Mouse (Mus musculus) lung, postnatal 14 days (tissue): Measurements from ENCODE around the gene Cnksr1.
A peak's percentile ranks its signal among the peaks of the same experiment; 100 is the strongest.
"Not testable (repeated sequence)": the region's sequence is repeated elsewhere in the genome, so short reads cannot be mapped to it uniquely, and the experiment has no call there.

Experiments
- DNase-seq: peaks from one replicate; pipeline ENCODE4 v3.0.0; 2021

Cnksr1 gene

GRCm38 (mm10) chr4:134238279-134238651 is at the start of gene Cnksr1:
Gene Cnksr1, minus strand, starts transcription at chr4:134238399.
- peak; percentile 89 for DNase-seq

- DNase-seq, result peak; percentile 72
Observed at GRCm38 (mm10) chr4:134287575-134288025, 49.4 kb upstream of the Cnksr1 start, which contains the start of gene Pdik1l. Gene Pdik1l, minus strand, starts transcription at chr4:134287895.

- DNase-seq, result peak; percentile 97
Observed at GRCm38 (mm10) chr4:134287168-134287564, 49.0 kb upstream of the Cnksr1 start.

GRCm38 (mm10) chr4:134286226-134287167 is 48.3 kb upstream of the Cnksr1 start:
- no peak for DNase-seq

GRCm38 (mm10) chr4:134284942-134285341 is 46.7 kb upstream of the Cnksr1 start:
- no peak for DNase-seq

GRCm38 (mm10) chr4:134273417-134274345 is 35.5 kb upstream of the Cnksr1 start:
- DNase-seq, result no peak

- no peak for DNase-seq
Observed at GRCm38 (mm10) chr4:134272731-134273416, 34.7 kb upstream of the Cnksr1 start.

- DNase-seq, result no peak
Observed at GRCm38 (mm10) chr4:134271979-134272378, 33.8 kb upstream of the Cnksr1 start.

GRCm38 (mm10) chr4:134269622-134270021 is 31.4 kb upstream of the Cnksr1 start:
- not testable (repeated sequence) for DNase-seq

- DNase-seq, result no peak
Observed at GRCm38 (mm10) chr4:134268102-134268655, 30.0 kb upstream of the Cnksr1 start.

- no peak for DNase-seq
Observed at GRCm38 (mm10) chr4:134265860-134266585, 27.8 kb upstream of the Cnksr1 start.

GRCm38 (mm10) chr4:134263191-134263590 is 25.0 kb upstream of the Cnksr1 start:
- peak; percentile 83 for DNase-seq

GRCm38 (mm10) chr4:134258354-134258753 is 20.2 kb upstream of the Cnksr1 start:
- peak; percentile 56 for DNase-seq

- peak; percentile 11 for DNase-seq
Observed at GRCm38 (mm10) chr4:134257198-134258009, 19.2 kb upstream of the Cnksr1 start.

GRCm38 (mm10) chr4:134256407-134257197 is 18.4 kb upstream of the Cnksr1 start:
- DNase-seq, result no peak

GRCm38 (mm10) chr4:134255854-134256253 is 17.7 kb upstream of the Cnksr1 start:
- DNase-seq, result peak; percentile 15

GRCm38 (mm10) chr4:134254835-134255234 is 16.6 kb upstream of the Cnksr1 start:
- DNase-seq, result no peak

- DNase-seq, result no peak
Observed at GRCm38 (mm10) chr4:134253722-134254324, 15.6 kb upstream of the Cnksr1 start, which contains the start of gene Grrp1. Gene Grrp1, minus strand, starts transcription at chr4:134254106.
